Mouse (Mus musculus): ENCODE measurements around the gene Ap5m1.

DNA sequence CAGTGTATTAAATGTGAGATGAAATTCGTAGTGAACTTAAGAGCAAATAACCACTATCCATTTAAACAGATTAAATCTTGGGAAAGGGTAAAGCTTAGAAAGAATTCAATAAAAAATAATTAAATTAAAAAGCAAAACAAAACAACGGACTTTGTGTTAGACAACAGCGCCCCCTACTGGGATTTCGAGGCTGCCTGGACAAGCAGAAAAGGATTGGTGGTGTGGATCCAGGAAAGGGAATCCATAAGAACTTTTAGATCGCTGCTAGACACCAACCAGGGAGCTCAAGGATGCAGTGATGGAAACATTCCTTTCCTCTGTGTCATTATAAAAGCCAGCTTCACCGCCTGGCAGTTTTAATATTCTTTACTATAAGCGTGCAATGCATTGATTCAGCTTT lies 52.5 kb downstream of the Ap5m1 start:
- 0 out of 2 replicates have a peak, but pooled peaks have one; percentile 25 for TF ChIP-seq CTCF (IDR thresholded peaks at IDR 0.05; ENCODE audit: low read depth, low read length)
- no peak for TF ChIP-seq GATA1 (IDR thresholded peaks at IDR 0.05; ENCODE audit: borderline replicate concordance, low read length)
- no peak for TF ChIP-seq TAL1 (conservative IDR thresholded peaks at IDR 0.05; ENCODE audit: low read depth, low read length)
- TF ChIP-seq POLR2AphosphoS5 (IDR thresholded peaks at IDR 0.05; ENCODE audit: insufficient replicate concordance, low read depth, low read length), result no peak
- no peak for TF ChIP-seq GATA2 (IDR thresholded peaks at IDR 0.05; ENCODE audit: borderline replicate concordance, low read depth, low read length)
